Mouse (Mus musculus) testis, adult 2 months (tissue): ENCODE measurements around the gene Zfp763.

Source experiments
- CTCF ChIP-seq: fragments of 200-500 bp; IDR thresholded peaks from 2 replicates; pipeline ENCODE4 v1.5.1; 2012; ENCODE audit warnings: low read depth, mild to moderate bottlenecking, inconsistent platforms, low read length, moderate library complexity; ENCODE audit not compliant: control insufficient read depth, insufficient read depth, insufficient replicate concordance
- POLR2A ChIP-seq: fragments of 200-500 bp; IDR thresholded peaks from 2 replicates; pipeline ENCODE4 v1.6.1; 2012; ENCODE audit warnings: low read depth, mild to moderate bottlenecking, inconsistent platforms, low read length, moderate library complexity; ENCODE audit not compliant: control insufficient read depth

DNA sequence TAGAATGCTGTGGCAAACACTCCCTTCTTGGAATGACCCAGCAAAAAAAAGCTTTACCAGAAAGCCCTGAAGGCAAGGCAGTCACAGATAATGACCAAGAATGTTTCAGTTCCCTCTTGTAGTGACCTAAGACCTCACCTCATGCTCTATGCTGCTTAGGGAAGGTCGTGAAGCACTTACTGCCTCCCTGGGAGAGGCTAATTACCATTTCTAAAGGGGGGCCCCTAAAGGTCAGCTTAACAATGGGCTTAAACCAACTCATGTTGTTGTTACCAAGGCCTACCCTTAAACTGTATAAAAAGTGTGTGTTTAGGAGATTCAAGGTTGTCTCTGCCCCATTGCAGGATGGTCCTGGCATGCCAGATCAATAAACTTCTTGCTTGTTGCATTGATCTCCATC, 29.8 kb upstream of the Zfp763 start:
- TF ChIP-seq POLR2A: no peak
- TF ChIP-seq CTCF: no peak
